Mouse (Mus musculus): ENCODE data around the gene Ltbp2.

The Ltbp2 gene

DNA sequence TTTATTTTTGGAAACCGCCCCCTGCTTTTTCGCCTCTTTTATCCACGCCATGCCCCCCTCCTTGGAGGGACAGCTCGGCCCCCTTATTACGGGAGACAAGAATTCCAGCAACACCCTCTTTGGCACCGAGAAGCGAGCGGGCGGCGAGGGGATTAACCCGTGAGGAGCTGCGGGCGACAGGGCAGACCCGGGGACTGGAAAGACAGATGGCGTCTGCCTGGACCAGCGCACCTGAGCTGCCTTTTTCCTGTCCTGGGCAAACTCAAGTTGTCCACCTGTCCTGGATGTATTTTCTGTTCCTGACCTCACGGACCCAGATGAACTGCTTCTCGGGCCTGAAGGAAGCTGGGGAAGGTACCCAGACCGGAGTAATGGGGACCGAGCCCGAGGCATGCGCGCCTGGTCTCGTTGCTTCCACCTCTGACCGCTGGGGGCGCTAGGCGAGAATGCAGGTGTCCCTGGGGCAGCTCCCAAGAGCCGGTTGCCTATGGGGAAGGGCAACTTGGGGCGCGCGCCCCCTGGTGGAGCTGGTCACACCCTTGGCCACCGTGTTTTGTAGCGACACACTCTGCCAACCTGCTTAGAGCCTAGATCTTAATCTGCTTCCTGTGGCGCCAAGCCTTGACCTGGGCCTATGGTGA, at the start of gene Ltbp2:
Gene Ltbp2 (minus strand): TSS at position 52 of the 641 bp plus-strand sequence.
- peak; percentile 86 for DNase-seq

DNA sequence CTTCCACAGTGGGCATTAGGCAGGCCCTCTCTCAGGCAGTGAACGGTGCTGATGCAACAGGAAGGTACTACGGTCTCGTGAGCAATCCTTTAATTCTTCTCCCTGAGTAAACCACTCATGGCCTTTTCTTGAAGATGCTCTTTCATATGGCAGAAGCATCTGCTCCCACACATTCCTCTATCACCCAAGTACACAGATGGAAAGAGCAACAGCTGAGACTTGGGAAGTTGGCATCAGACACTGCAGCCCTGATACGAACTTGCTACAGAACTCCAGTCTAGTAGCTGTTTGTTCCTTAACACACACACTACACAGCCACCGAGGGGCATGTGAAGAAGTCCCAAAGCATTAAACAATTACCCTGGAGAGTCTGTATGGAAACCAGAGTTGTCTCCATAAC, 48.0 kb upstream of the Ltbp2 start:
- no peak for DNase-seq

DNA sequence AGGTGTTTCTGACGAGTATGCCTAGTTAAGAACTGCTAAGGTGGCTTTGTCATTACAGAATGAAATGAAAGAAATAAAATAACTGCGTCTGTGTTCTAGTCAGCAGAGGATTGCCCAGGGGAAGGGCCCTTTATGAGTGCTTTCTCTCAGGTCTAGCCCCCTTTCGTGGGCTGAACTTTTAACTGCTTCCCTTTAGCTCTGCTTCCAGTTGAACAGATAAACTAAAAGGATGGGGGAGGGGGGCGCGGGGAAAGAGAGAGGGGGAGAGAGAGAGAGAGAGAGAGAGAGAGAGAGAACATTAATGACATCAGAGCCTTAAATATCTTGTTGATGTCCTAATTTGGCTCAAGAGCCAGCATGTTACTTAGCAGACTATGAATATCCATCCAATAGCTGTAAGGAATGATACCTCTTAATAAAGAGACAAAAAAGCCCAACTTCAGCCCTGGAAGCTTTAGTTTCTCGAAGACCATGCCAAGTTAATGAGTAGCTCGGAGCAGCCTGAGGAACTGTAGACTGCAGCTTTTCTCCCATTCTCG, 45.6 kb upstream of the Ltbp2 start:
- DNase-seq: no peak

DNA sequence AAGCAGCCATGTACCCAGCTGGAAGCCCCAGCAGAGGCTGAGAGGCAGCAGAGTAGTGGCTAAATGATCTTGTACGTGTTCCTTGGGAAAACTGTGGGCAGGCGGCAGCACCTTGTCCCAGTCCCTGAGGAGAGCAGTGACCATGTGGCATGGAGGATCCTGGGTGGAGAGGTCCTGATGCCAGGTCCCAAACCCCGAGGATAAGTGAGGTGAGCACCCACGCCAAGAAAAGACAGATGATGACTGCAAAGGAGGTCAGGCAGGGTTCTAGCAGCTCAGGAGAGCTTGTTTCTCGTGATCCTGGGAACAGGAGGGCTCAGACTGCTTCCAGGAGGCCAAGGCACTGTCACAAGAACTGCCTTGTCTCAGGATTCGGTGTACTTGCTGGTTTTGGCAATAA, 42.5 kb upstream of the Ltbp2 start:
- no peak for DNase-seq

DNA sequence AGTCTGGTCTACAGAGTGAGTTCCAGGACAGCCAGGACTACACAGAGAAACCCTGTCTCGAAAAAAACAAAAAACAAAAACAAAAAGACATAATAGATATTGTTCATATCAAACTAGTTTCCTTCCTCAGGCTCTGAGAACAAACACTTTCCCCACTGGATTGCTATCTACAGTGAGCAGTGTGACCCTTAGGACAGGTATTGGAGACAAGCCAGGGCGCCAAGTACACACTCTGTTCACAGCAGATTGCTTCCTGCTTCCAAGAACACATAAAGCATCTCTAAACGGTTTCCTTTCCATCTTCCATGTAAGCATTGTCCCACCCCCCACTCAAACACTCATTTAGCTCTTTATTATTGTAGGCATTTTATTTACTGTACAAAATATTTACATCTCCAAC, 41.5 kb upstream of the Ltbp2 start:
- DNase-seq: no peak

DNA sequence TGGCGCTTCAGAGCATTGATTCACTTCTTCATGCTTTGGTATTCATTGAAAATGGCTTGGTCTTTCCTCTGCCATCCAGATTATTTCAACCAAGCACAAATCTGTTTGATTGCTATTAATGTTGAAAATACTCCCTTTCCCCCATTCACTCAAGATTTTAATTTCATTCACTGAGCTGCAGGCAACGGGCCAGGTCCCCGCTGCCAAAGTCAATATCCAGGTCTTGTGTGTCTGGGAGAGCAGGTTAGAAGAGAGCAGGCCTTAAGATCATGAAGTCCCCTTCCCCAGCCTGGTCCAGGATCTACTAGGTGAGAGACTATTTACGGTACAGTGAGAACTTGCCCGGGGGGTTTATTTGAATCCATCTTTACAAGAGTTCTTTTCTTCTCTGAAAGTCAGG, 38.6 kb upstream of the Ltbp2 start:
- DNase-seq: no peak

DNA sequence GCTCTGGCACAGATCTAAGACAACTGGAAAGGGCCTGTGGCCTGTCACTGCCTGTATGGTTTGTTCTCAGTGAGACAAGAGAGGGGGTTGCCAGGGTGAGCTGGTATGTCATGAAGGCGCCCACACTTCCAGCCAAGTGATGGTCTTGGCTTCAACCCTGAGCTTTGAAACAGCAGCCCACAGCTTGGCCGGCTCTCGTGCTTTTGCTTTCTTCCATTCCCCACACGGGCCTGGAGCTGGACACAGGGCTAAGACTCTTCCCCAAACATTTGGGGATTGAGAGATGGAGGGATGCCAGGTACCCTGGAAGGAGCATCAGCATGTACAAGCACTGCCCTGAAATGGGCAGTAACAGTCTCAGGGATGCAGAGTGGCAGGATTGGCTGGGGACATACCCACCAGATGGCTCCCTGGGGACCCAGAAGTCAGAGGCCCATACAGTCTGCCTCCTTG, 36.3 kb upstream of the Ltbp2 start:
- no peak for DNase-seq

DNA sequence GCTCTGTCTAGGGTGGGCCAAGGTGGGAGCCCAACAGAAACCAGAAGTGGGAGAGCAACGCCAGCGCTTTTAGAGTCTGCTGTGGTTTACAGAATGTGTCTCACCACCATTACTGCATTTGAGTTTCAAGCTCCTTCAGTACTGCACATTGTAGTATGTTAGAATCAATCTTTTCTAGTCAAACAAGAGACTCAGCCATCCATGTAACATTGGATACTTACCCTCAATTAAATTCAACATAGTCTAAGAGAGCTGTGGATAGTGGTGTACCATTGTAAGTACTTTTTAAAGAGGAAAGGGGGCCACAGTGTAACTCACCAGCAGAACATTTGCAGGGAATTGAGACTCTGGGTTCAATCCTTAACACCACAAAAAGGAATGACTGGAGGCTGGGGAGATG, 35.3 kb upstream of the Ltbp2 start:
- DNase-seq: no peak

DNA sequence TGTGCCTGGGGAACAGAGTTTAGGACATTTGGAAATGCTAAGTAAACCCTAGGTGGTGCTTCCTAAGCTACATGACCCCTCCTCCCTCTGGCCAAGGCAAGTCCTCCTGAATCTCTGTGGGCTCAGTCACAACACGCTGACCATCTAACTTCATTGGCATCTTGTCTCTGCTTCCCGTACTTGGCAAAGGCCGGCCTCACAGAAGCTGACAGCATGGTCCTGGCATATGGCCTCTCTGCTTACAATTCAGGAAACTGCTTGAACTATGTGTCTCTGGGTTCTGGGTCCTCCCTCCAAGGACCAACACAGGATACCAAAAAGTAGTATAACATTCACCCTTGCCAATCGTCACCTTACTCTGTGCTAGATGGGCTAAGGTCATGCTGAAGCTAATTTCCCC, 33.7 kb upstream of the Ltbp2 start:
- no peak for DNase-seq

DNA sequence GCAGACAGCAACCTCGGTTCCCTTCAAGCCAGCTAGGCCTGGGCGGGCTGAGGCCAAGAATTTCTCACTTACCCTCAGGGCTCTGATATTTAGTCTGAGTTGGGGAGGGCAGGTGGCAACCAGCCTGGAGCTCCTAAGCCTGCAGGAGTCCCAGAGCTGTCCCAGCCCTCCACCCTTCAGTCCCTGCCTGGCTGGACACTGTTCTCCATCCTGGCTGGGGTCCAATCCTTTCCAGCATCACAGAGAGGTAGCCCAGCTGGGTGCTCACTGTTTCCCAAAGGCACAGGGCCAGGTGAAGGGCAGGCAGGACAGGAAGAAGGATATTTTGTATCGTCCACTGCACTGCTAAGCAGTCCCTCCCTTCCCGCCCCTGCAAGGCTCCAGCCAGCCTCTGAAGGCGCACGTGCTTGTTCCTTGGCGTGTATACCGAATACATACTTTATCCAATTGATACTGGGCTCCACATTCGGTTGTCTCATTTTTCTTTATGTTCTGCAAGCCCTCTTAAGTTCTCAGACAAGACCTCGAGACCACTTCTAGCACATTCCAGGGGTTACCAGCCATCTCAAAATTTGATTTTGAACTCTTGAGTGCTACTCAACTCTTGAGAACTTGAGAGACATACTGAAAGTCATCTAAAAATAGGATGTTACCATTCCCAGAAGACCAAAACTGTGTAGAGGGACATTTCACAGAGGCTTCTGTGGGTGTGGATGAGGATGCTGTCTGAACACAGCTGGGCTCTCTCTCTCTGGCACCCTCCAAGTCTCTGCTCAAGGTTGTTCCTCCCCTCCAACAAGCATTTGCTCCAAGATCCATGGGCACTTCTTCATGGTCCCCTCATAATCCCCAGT, 31.5 kb upstream of the Ltbp2 start:
- DNase-seq: no peak

DNA sequence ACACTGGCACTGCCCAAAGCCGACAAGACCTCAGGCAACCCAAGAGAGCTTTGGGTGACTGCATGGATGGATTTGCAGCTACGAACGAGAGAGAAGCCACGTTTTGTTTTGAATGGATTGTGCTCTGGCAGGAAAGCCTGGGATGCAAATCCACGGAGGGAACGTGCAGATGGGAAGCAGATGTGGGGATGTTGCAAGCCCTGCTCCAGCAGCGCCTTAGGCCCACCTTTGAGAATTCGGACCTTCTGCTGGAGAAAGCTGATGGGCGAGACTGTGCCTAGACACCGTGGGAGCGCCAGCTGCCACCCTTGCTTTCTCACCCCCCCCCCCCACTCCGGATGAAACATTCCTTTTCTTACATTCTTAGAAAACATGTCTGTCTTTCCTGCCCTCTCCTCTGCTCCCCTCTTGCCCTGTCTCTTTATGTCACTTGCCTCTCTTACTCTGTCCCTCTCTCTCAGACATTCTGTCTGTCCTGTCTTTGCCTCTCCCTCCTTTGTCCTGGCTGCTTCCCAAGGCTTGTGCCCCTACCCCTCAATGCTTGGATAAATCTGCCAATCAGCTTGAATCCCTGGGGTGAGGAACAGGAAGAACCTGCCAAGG, 30.8 kb upstream of the Ltbp2 start:
- DNase-seq: no peak

DNA sequence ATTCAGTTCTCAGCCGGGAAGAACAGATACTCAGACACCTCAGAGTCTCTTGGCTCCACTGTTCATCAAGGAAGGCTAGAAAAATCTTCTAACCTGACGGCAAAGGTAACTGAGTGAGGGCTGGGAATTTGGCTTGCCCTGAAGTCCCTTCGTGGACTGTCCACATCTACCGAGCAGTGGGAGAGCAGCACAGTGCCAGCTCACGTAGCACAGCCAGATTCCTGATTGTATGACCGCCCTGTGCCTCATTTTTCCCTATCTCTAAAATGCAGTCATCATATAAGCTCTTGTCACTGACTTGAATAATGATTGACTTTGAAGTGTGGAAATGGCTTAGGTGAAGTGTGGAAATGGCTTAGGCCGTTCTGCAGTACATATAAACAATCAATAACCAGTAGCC, 28.1 kb upstream of the Ltbp2 start:
- DNase-seq: no peak

DNA sequence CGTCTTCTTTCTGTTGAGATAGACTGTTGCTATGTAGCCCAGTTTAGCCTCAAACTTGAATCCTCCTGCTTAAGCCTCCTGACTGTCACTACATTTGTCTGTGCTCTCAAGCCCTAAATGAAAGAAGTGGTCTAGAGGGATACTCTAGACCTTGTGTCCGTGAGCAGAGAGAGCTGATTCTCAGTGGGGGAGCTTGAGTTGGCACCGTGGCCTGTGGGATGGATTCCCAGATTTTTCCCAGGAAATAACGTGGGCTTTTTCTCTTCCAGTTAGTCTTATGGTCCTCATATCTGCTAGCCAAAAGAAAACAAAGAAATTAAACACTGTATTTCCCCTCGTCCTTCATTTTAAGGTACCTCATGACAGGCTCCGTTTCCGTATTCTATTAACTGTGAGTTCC, 24.0 kb upstream of the Ltbp2 start:
- no peak for DNase-seq

DNA sequence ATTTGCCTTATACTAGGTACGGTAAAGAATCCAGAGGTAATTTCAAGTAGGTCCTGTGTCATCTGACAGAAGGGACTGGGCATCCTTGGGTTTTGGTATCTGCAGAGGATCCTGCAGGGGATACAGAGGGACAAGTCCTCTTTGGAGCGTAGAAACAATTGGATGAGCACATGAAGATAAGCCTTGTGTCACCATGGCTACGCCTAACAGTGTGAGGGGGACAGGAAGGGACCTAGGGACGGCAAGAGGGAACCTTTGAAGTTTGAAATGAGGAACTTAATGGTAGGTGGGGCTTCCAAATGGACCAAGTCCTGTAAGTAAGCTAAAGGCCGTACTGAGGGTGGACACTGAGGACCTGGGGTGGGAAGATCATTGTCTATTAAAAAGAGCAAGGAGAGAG, 21.0 kb upstream of the Ltbp2 start:
- DNase-seq: no peak

DNA sequence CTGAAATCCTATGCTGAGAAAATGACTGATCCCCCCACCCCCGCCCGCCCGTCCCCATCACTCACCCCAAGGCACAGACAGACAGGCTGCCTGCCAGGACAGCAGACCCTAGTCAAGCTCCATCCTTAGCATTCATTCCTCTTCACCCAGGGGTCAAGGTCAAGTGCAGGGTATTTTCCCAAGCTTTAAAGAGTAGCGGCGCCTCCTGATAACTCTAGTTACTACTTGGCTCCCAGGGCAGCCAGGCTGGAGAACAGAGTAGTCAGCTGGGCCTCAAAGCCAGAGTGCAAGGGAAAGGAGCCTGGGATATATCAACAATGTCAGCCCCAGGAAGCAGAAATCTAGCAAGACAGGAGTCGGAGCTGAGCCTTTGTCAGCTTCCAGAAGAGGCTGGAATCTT, 19.9 kb upstream of the Ltbp2 start:
- no peak for DNase-seq

DNA sequence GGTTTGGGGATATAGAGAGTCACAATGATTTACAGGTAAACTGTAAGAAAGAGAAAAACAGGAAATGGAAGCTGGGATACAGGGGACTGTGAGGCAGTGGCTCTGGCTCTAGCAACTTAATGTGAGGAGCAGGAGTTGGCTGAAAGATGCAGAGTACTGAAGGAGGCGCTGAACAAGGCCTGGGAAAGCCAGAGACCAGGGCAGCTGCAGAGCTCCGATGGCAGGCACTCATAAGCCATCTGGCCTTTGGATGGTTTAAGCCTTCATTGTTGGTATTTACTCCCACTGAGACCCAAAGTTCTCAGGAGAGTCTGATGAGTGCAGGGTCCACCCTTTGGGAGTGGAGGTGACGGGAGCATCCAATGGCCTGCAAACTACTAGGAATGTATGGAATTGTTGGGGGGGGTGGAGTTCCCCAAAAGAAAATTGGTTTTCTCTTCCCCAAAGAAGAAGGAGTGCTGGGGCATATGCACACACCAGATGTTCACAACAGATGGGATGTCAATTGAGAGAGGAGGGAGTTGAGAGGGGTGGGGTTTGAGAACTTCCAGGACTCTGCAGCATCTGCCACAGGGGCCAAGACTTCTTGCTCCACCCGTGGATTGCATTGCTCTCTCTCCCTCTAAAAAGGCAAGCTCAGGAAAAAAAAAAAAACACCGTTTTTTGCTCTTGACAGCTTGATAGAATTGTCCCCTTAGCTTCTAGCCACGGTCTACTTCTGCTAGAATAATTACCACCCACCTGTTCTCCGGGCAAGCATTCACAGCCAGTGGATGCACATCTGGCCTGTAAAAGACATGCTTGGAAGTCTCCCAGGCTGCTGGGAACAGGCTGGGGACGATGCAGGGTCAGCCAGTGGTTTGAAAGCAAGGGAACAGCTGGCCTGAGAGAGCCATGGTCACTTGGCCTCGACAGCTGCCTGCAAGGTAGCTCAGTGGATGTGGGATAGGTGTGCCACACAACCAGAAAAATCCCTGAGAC, 17.6 kb upstream of the Ltbp2 start:
- DNase-seq: no peak

DNA sequence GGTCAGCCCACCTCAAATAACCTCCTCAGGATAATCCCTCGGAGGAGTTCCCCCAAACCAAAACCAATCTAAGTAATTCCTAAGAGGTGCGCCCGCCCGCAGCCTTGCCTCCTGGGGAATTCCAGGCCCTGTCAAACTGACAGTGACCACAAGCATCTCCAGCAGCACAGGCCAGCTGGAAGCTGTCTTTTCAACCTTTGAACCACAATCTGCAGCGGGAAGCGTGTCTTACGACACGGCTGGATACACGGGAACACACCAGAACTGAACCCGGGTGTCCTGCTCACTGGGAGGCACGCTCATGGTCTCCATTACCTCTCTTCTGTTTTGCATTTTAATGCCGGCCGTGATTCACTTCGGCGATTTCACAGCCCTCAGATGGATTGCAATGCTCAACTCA, 14.0 kb upstream of the Ltbp2 start:
- DNase-seq: peak; percentile 35

DNA sequence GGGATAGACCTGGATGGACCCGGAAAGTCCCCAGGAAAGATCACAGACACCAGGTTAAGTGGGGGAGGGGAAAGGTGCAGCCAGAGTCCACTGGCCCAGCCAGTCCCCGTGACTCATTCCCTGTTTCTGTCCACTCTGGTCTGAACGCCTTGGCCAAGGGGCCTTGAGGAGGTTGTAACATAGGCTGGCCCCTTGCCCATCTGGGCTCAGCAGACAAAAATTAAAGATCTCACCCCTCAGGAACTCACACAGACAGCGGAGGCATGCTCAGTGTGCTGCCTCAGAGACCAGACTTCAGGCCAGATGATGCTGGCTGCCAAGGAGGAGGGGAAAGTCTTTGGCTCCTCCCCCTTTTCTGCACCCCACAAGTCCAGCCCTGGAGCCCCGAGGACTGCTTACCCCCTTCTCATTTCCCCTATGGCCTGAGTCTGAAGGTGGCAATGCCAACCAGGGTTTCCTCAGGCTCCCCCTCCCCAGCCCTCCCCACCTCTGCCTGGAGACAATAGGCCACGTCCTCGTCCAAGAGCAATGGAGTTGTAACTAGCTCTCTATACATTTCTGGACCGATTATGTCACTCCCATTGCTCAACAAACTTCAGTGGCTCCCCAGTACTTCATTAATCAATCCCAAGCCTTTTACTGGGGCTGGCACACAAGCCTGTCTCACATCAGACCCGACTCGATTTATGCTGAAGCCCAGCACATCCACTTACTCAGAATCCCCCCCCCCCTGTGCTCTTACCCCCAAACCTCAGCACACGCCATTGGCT, 9.0 kb upstream of the Ltbp2 start:
- DNase-seq: no peak

DNA sequence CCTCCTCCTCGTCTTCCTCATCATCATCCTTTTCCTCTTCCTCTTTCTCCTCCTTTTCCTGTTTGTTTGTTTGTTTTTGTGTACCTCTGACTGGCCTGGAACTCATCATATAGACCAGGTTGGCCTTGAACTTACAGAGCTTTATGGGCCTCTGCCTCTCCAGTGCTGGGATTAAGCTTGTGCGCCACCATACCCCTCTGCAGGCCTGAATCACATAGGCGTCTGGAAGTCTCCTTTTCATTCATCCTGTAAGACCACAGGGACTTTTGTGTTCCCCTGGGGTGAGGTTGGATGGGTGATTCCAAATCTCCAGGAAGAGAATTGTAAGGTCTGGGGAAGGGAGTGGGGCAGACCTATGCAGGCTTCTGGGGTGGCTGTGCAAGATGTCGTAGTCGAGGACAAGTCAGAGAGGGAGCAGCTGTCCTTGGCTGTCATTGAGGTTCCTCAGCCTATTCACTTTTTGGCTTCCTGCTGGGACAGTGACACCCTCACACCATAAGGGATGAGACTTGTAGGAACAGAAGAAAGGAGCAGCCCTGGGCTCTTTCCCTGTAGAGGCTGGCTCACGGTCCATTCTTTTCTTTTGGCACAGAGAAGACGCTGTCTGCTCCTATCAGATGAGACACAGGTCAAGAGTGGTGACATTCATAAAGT, 8.2 kb upstream of the Ltbp2 start:
- no peak for DNase-seq

DNA sequence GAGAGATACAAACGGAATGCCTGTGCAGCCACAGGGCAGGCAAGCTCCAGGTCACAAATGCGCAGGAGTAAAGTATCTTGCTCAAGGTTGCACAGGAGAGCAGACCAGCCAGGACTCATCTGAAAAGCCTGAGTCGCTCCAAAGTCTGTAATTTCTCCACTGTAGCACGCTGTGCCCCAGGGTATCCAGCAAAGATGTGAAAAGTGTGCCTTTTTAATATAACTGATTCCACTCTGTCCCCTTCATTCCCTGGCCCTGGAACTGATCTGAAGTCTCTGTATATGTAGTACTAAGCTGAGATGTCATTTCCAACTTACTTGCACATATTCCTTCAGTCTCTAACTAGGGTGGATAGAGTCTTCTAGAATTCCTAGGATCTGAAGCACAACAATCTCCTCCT, 6.5 kb upstream of the Ltbp2 start:
- no peak for DNase-seq

DNA sequence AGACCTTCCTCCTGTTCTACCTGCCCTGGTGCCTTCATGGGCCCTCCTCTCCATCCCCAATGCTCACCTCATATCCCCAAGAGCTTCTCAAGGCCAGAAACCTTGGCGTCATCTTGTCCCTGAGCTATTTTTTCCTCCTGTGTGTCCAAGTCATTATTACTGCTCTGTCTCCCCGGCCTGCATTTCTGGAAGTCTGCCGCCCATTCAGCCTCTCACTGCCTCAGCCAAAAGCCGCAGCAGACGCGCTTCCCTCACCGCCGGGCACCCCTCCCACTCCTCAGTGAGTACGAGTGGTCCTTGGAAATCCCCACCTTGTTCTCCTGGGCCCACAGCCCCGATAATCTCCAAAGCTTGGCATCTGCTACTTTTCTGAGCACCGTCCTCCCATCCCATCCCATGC, 3.8 kb upstream of the Ltbp2 start:
- DNase-seq: no peak

Measured in kidney, adult 9 months (tissue).